Mouse (Mus musculus) small intestine, adult 2 months (tissue): Measurements from ENCODE around the gene Hist1h1d. TPM values are rescaled to one million over a fixed set of nuclear protein-coding genes. Genes with fewer than 3 reads are reported as not detected.
"Not testable (repeated sequence)": the region's sequence is repeated elsewhere in the genome, so short reads cannot be mapped to it uniquely, and the experiment has no call there.

Experiments
- H3K27ac ChIP-seq: fragments of 200-500 bp; 2 replicates; pipeline ENCODE4 v1.5.1; 2012; ENCODE audit warnings: low read depth, low read length, control low read depth, inconsistent platforms; ENCODE audit not compliant: insufficient read depth
- H3K27me3 ChIP-seq: fragments of 200-500 bp; 2 replicates; pipeline ENCODE4 v1.6.1; 2012; ENCODE audit warnings: mild to moderate bottlenecking, moderate library complexity, low read length, inconsistent platforms; ENCODE audit not compliant: control insufficient read depth, insufficient read depth
- H3K36me3 ChIP-seq: fragments of 200-500 bp; 2 replicates; pipeline ENCODE4 v1.6.1; 2012; ENCODE audit warnings: mild to moderate bottlenecking, low read length, control low read depth, inconsistent platforms; ENCODE audit not compliant: control insufficient read depth, insufficient read depth
- H3K4me1 ChIP-seq: fragments of 200-500 bp; 2 replicates; pipeline ENCODE4 v1.6.1; 2012; ENCODE audit warnings: low read length, inconsistent platforms, mixed read lengths; ENCODE audit not compliant: control insufficient read depth, insufficient read depth, insufficient read length
- H3K4me3 ChIP-seq: fragments of 200-500 bp; 2 replicates; pipeline ENCODE4 v1.5.1; 2012; ENCODE audit warnings: low read depth, mild to moderate bottlenecking, control low read depth, inconsistent platforms, low read length, moderate library complexity
- CTCF ChIP-seq: fragments of 200-500 bp; IDR thresholded peaks from 2 replicates; pipeline ENCODE4 v1.5.1; 2012; ENCODE audit warnings: low read depth, mild to moderate bottlenecking, control low read depth, inconsistent platforms, low read length, moderate library complexity, mixed read lengths; ENCODE audit not compliant: insufficient replicate concordance, insufficient read length; ENCODE audit errors: extremely low read depth
- POLR2A ChIP-seq: fragments of 200-500 bp; IDR thresholded peaks from 2 replicates; pipeline ENCODE4 v1.6.1; 2012; ENCODE audit warnings: low read depth, mild to moderate bottlenecking, control low read depth, inconsistent platforms, low read length, moderate library complexity
- WGBS: fragments of 180-500 bp; shearing (Covaris S2); methylation state at CpG from one replicate; pipeline ENCODE4 v1.1.7; 2018; 5-methylcytosine and 5-hydroxymethylcytosine counted together
- polyA plus RNA-seq: library from polyadenylated mRNA; depleted of rRNA; stranded (reverse); fragments of >200 nt; gene quantifications from 2 replicates; pipeline ENCODE4 v1.2.3, GENCODE M21; 2012

Hist1h1d gene
- polyA plus RNA-seq, 1 experiment: 0.29 TPM

- H3K36me3 ChIP-seq, H3K4me1 ChIP-seq, H3K27me3 ChIP-seq: not testable (repeated sequence)
- WGBS: under 1% methylated on average over 36 of the region's 42 CpGs
- Histone ChIP-seq H3K27ac (peak within 1 kb of the TSS; percentile 92), H3K4me3 (peak within 1 kb of the TSS; percentile 92)
- TF ChIP-seq POLR2A: peak; percentile 53; the same call in 1 of the 2 replicates
Observed at GRCm38 (mm10) chr13:23542999-23543607, 10.0 kb upstream of the Hist1h1d start, which contains the start of gene Hist1h2bh. Gene Hist1h2bh, minus strand, starts transcription at chr13:23543392.

DNA sequence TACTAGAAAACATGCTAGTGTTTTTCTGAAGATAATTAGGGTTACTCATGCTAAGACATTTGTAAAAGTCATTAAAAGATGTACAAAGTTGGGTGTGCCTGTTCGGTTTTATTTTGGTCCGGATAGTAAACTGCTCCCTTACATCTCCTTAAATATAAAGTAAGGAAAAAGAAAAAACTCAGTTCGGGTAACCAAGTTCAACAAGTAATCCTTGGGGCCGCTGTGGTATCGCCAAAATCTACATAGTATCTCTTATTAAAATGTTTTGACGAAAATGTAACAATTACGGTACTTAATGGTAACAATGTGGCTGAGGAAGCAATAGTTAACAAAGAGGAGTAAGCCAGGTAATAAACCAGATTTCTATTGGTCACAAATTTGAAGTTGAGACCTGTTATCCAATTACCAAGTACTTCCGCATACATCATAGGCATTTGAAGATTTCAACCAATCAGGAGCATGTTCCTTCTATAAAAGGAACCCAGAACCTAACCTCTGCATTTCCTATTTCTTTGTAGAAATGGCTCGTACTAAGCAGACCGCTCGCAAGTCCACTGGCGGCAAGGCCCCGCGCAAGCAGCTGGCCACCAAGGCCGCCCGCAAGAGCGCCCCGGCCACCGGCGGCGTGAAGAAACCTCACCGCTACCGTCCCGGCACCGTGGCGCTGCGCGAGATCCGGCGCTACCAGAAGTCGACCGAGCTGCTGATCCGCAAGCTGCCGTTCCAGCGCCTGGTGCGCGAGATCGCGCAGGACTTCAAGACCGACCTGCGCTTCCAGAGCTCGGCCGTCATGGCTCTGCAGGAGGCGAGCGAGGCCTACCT is 8.9 kb upstream of the Hist1h1d start, which contains the start of gene Hist1h3f:
Gene Hist1h3f, plus strand, starts transcription at position 88 of the 822 bp plus-strand sequence.
- H3K4me3 ChIP-seq: peak within 1 kb of the TSS; percentile 95
- TF ChIP-seq POLR2A (peak; percentile 90), CTCF (no peak)

DNA sequence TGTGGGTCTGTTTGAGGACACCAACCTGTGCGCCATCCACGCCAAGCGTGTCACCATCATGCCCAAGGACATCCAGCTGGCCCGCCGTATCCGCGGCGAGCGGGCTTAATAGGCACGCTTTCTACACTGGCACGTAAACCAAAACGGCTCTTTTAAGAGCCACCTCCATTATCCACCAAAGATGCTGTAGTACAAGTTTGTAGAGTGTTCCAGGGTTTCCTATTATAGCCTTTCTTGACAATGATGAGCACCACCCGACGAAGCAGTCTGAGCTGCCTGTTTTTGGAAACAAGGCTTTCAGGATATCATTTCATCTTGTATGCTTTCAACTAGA is 8.3 kb upstream of the Hist1h1d start:
- Histone ChIP-seq H3K4me3 (peak overlapping the region; percentile 95), H3K27ac (peak overlapping the region; percentile 89)
- not testable (repeated sequence) for H3K36me3 ChIP-seq, H3K27me3 ChIP-seq, H3K4me1 ChIP-seq
- WGBS: 0% methylated on average over 13 of the region's 14 CpGs

More for the DNA sequence above, 8.9 kb upstream of the Hist1h1d start, which contains the start of gene Hist1h3f:
- Histone ChIP-seq H3K4me1 (peaks cover 2% of the 10 kb centered on the region; the same call in 1 of the 2 replicates), H3K27me3 (no peaks in the 10 kb centered on the region), H3K36me3 (no peaks in the 10 kb centered on the region), H3K27ac (peak within 1 kb of the TSS; percentile 92)
- WGBS: under 1% methylated on average over 30 of the region's 45 CpGs

DNA sequence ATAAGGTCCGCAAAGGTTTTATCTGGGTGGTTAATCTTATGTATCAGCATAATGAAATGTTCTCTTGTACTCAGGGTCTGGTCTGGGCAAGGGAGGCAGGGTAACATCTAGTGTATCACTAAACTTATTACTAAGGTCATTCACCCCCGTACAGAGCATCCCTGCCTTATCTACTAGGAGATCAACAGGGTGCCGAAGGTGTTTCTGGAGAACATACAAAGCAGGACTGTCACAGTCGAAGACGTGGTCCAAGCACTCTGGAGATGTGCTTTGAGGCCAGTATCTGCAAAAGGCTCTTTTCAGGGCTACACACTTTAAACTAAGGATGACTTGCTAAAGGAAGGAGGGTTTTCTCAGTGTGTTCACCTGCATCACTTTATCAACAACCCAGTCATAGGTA is 6.4 kb upstream of the Hist1h1d start:
- 82% methylated on average over 5 of the region's 5 CpGs for WGBS

DNA sequence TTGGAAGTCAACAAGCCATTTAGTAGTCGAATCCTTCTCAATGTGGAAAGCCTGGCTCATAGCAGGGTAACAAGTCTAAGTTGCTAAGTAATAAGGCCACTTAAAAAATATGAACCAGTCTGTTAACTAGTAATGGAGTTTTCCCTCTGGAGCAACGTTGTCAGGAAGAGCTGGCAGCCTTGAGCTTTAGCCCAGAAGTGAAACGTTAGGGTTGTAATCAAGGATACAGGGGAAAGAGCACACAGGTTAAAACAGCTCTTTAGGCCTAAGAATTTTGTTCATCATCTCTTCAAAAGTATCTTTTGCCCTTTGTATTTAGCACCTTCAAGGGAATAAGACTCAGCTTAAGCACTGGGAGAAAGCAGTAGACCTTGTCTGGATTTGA is 2.3 kb upstream of the Hist1h1d start:
- TF ChIP-seq POLR2A: no peak
- no peak for TF ChIP-seq CTCF
- no peak overlapping the region for H3K4me3 ChIP-seq
- peak overlapping the region; percentile 53 for H3K27ac ChIP-seq
- H3K4me1 ChIP-seq: peaks cover 2% of the 10 kb centered on the region; the same call in 1 of the 2 replicates
- whole genome bisulfite sequencing: 3% methylated on average over 3 of the region's 3 CpGs
- H3K36me3 ChIP-seq: no peaks in the 10 kb centered on the region
- no peaks in the 10 kb centered on the region for H3K27me3 ChIP-seq

More for the DNA sequence above, 6.4 kb upstream of the Hist1h1d start:
- H3K27me3 ChIP-seq: no peaks in the 10 kb centered on the region
- no peak overlapping the region for H3K4me3 ChIP-seq
- H3K4me1 ChIP-seq: peaks cover 2% of the 10 kb centered on the region; the same call in 1 of the 2 replicates
- no peak overlapping the region for H3K27ac ChIP-seq
- H3K36me3 ChIP-seq: no peaks in the 10 kb centered on the region
- no peak for TF ChIP-seq CTCF
- no peak for TF ChIP-seq POLR2A

DNA sequence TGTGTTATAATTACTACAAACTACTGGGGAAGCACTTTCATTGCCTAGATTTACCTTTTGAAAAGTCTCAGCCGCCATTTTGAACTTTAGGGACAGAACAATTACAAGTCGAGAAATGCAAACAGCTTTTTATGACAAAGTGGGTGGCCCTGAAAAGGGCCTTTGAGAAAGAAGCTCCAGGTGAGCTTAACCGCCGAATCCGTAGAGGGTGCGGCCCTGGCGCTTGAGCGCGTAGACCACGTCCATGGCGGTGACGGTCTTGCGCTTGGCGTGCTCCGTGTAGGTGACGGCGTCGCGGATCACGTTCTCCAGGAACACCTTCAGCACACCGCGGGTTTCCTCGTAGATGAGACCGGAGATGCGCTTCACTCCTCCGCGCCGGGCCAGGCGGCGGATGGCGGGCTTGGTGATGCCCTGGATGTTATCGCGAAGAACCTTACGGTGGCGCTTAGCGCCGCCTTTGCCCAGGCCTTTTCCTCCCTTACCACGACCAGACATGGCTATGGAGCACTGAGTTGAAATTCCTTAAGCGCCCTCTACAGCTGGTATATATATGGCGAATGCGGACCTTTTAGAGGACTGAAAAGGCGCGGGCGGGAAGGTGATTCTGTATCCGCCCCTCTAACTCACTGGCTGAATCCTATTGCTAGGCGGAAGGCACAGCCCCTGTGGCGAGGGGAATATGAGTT is 1.8 kb upstream of the Hist1h1d start, which contains the start of gene Hist1h4f:
Gene Hist1h4f, minus strand, starts transcription at position 503 of the 689 bp plus-strand sequence.
- Histone ChIP-seq H3K4me3 (peak within 1 kb of the TSS; percentile 66), H3K27ac (peak within 1 kb of the TSS; percentile 53)
- H3K36me3 ChIP-seq, H3K4me1 ChIP-seq, H3K27me3 ChIP-seq: not testable (repeated sequence)
- under 1% methylated on average over 47 of the region's 47 CpGs for WGBS
- peak; percentile 85 for TF ChIP-seq POLR2A
